Mouse (Mus musculus): ENCODE measurements around the gene Tshz2.
"Not testable (repeated sequence)": the region's sequence is repeated elsewhere in the genome, so short reads cannot be mapped to it uniquely, and the experiment has no call there.

Tshz2 gene

DNA sequence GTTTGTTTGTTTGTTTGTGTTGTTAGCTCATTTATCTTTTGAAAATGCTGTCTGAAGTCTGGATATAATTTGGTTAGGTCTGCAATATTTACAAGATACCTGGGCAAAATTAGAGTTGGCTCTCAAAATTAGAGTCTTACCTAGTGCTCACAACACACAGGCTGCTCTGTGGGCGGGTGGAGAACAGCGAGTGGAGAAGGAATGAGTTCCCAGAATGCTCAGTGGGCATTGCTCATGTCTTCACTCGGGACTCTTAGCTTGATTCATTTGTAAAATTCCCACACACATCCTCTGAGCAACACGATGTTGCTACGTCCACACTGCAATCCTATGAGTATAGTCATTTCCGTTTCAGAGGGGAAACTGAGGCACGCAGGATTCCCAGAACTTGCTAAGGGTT is 180.1 kb downstream of the Tshz2 start:
- no peak for DNase-seq (ENCODE audit: low read depth, low spot score)

DNA sequence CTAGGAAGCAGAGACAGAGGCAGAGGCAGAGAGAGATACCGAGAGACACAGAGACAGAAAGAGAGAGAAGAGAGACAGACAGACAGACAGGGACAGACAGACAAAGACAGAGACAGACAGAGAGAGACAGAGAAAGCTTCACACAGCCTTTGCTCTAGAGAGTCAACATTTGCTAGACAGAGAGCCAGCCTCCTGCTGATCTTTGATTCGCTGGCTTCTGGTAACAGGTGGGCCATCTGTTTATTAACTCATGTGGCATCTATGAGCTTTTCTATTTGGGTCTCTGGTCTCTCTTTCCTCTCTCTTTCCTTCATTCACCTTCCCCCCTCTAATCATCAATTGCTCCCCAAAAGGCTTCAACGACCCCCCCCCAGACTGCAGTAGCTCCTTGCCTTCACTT is 181.5 kb downstream of the Tshz2 start:
- no peak for DNase-seq (ENCODE audit: low read depth, low spot score)

DNA sequence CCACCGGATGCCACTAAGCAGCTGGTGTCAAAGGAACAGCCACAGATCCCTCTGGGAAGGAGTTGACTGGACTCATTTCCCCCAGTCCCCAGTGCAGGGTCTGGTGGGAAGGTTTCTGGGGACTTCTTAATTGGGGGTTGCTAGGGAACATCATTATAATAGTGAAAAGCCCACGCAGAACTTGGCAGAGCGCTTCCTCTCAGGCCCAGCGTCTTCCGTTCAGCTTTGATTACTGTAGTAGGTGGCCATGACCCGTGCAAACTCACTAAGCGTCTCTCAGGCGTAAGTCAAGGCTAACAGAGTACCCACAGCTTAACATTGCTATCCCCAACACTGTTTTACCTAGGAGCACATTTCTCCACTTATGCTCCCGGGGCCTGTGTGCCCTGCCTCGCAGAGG is 181.9 kb downstream of the Tshz2 start:
- DNase-seq (ENCODE audit: low read depth, low spot score) = no peak

DNA sequence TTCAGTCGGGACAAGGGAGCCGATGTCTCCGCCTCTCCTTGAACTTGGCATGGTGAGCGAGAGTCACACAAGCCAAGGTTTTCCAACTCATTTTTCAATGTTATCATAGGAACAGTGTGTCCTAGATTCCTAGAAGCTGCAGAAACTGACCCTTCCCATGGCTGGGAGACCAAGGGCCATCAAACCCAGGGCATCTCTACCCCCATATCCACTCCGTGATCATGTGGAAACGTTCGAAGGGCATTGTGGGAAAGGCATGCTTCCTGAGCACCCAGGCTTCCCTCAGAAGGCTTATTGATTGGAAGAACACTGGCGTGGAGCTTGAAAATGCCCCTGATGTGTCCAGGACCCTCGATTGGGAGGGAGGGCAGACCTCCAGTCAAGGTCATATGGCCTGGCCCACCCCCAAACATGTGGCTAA is 188.2 kb downstream of the Tshz2 start:
- DNase-seq (ENCODE audit: low read depth, low spot score) = no peak

DNA sequence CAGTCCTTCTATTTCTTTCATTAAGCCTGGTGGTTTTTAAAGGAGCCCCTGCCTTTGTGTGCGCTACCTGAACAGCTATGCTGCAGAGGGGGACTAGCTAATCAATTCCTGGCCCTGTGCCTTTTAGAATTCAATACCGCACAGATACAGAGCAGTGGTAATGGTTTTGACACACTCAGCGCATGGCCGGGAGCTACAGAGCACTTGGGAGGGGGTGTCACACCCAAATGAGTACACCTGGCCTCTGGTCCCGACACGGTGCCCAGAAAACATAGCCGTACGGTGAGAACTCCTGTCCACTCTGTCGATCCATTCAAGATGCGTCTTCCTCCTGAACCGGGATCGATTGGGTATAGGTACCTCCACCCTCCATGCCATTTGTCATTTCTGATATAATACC is 193.1 kb downstream of the Tshz2 start:
- DNase-seq (ENCODE audit: low read depth, low spot score) = no peak

DNA sequence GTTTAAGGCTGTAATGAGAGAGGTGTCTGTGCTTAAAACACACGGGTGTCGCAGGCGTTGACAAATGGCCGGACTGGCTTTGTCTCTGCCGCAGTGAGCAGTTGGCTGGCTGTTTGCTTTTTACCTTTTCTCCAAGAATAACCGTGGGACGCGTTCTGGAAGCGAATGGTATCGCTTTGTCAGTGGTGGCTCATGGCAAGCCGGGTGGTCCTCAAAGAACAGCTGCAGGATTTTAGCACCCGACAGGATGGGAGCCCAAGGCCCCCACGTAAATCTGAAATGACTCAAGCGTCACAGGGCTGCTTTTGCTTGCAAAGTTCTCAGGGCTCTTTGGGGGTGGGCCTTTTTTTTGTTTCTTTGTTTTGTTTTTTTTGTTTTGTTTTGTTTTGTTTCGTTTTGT is 193.5 kb downstream of the Tshz2 start:
- DNase-seq (ENCODE audit: low read depth, low spot score) = no peak

DNA sequence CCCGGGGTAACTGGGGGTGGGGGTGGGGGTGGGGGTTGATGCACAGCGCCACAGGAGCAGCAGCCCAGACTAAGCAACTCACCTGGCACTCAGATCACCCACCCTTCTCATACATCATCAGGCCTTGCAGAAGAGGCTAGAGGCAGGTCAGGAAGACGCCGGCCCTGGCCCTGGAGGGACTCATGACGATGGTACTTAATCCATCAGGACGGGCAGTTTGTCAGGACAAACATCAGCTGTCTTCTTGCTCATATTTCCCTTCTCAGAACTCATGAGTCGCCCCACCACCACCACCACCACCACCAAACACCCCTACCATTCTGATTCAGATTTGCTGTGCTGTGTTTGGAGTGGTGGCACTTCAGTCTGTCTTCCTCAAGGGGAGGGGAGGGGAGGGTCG is 194.0 kb downstream of the Tshz2 start:
- no peak for DNase-seq (ENCODE audit: low read depth, low spot score)

DNA sequence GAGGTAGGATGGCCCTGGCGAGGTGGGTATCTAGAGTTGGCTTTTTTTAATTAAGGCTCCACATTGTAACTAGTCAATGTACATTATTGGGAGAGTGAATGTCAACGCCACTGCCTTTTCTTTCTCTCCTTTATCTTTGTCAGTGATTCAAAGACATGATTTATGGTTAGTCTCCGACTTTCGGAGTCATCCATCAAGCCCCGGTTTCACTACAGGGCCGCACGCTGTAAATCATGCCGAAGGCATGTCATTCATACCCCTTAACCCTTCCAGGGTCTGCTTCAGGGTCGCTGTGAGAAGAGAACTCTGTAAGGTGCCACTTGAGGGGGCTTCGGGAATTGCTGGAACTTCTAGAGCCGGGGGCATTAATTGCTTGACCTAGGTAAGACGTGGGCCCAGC is 199.4 kb downstream of the Tshz2 start:
- DNase-seq (ENCODE audit: low read depth, low spot score) = no peak

DNA sequence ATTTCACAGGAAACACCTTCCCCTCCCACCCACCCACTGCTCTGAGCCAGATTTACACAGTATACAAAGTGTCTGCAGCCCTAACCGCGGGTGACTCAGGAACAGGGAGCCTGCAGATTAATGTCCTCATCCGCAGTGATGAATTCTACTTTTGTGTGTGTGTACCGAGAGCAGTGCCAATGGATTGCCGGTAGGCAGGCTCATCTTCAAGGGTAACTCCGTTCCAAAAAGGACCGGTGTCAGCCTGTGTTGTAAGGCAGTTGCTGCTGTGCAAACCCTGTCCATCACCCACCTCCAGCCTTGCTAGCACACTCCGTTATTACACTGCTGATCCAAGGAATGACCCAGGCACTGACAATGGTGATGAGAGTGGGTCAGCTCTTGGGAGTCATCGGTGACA is 200.8 kb downstream of the Tshz2 start:
- no peak for DNase-seq (ENCODE audit: low read depth, low spot score)

DNA sequence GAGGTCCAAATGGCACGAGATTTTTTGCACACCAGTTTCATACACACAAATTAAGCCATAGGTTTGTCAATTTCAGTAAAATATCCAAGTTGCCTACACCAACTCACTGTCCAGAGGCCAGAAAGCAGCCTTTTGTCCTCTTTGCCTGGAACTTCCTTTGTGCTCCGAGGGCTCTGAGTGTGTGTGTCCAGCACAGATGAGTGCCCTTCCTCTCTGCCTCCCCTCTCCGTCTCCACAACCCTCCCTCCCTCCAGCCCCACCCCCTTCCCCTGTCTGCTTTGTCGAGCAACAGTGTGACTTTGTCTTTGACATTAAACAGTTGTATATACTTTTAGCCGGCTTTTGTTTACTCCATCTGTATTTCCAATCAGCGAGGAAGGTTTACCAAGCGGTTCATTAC is 201.8 kb downstream of the Tshz2 start:
- no peak for DNase-seq (ENCODE audit: low read depth, low spot score)

DNA sequence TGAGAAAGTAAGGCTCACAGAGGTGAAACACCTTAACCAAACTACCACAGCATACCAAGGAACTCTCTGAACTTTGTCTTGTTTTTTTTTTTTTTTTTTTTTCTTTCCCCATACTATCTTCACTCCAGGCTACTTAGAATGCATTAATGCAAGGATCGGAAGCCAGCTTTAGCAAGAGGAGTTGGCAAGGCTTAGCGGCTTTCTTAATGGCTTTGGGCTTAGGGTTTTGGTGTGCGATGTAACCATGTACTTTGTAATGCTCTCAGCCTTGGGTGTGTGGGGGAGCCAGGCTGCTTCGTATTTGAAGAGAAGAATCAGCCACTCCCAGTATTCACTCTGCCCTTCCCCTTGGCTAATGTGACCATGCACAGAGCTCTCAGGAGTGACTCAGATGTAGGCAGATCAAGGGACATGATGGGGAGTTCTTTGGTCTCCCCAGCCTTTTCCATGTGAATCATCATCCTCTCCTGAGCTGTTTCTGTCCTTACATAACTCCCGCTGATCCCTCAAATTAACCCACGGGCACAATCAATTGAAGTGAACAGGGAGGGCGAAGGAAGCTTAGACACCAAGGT is 204.3 kb downstream of the Tshz2 start:
- no peak for DNase-seq (ENCODE audit: low read depth, low spot score)

DNA sequence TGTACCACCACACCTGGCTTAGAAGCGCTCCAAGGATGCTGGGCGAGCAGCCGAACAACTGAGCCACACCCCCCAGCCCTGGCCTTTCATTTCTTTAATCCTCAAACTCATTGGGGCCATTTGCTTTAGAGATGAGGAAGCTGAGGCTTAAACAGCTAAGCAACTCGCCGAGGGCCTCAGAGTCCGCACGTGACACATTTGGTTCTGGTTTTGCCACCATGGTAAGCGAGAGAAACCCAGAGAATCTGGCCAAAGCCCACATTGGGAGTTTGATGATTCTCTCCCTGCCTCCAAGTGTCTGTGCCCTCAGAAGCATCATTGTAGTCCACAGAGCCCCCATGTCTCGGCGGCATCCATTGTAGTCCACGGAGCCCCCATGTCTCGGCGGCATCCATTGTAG is 205.7 kb downstream of the Tshz2 start:
- no peak for DNase-seq (ENCODE audit: low read depth, low spot score)

DNA sequence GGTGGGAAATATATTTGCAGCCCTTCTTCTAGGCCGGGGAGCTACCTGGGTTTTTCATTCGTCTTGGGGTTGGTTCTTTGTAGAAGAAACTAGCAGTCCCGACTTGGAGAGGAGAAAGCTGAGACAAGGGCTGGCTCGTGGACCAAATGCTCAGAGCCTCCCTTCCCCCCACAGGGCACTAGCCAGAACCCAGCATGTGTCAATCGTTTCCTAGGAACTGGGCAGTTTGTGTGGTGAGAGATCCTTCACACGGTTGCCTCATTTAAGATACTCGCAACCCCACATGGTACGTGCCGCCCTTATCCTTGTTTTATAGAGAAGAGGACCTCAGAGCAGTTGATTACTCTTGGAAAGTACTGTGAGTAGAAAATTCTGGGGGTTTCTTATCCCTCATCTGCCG is 208.6 kb downstream of the Tshz2 start:
- DNase-seq (ENCODE audit: low read depth, low spot score) = no peak

DNA sequence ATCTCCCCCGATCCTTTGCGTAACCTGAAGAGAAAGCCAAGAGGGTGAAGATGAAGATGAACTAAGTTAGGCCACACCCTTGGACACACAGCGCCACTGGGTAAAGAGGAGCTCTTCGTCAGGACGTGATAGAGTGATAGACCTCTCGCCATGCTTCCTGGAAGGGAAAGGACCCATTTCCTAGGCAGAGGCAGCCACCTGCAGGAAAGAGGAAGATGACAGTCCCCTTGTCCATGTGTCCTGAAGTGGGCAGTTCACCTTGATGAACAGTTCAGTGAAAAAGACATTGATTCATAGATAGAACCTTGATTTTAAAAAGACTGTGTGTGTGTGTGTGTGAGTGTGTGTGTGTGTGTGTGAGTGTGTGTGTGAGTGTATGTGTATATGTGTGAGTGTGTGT is 209.7 kb downstream of the Tshz2 start:
- no peak for DNase-seq (ENCODE audit: low read depth, low spot score)

DNA sequence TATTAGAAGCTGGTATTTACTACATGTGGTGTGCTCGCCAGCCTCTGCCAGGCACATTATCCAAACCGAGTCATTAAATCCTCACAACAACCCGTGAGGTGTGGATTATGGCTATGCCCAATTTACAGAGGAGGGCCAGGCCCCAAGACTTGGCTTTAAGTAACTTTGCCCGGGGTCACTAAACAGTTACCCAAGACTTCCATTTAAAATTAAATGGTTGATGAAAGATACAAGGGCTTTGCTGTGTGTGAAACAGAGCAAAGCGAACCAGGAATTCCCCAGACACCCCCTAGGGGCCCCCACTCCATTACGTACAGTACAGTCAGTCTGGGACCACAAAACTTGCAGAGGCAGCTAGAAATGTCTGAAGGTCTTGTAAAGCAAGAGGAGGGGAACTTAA is 210.7 kb downstream of the Tshz2 start:
- DNase-seq (ENCODE audit: low read depth, low spot score) = no peak

DNA sequence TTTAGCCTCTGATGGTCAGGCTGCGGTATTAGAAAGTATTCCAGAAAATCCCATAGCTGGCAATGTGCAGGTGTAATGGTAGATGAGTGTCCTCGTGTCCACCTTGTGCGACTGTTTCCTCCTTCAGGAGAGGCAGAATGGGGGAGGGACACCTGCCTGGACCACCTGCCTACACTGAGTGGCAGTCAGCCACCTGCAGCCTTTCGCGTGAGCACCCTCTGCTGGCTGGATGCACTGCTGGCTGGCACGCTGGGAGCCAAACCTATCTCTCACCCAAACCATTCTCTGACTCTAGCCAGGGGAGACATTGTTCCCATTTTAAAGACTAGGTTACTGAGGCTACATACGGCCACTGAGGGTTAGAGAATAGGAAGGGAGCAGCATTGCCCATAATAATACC is 216.3 kb downstream of the Tshz2 start:
- DNase-seq (ENCODE audit: low read depth, low spot score) = no peak

DNA sequence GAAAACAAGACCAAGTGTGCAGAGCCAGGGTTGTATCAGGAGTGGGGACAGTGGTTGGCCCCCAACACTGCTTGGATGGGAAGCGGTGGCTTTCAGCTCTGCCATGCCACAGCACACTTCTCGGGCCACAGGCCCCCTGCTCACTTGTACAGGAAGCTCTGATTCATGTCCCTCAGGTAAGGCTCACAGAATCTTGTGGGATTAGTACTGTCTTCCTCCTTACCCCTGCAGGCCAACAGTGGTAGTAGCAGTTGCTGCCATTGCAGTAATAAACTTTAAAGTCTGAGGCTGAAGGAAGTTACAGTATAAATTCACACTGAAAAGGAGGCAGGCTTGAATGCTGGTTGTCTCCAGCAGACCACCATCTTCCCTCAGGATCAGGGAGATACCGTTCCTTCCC is 216.7 kb downstream of the Tshz2 start:
- DNase-seq (ENCODE audit: low read depth, low spot score) = no peak

DNA sequence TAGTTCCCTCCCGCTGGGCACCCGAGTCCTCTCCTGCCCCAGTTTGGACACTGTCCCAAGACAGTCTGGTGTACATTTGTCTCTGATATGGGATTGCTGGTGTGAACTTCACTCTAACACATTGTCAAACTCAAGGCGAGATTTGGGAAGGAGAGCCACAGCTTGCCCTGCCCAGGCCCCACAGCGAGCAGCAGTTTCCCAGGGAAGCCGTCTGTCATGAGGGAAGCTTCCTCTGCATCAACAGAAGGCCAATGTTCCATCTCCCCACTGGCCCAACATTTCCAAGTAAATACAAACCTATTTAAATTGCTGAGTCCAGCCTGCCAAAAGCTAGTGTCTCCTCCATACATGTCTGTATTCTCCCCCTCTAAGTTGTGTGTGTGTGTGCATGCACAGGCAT is 218.8 kb downstream of the Tshz2 start:
- no peak for DNase-seq (ENCODE audit: low read depth, low spot score)

DNA sequence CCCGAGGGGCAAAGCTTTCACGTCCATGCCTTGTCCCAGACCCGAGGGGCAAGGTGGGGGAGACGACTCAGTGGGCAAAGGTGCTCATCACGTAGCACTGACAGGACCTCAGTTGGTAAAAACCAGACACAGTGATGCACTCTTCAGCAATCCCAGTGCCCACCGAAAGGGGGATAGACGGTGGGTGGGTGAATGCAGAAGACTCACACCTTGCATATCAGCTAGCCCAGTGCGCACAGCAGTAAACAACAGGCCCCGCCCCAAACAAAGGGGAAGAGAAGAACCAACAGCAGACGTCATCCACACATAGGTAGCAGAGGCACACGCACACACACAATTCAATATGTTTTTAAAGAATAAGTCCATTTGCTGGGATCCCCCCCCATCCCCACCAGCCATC is 221.7 kb downstream of the Tshz2 start:
- no peak for DNase-seq (ENCODE audit: low read depth, low spot score)

DNA sequence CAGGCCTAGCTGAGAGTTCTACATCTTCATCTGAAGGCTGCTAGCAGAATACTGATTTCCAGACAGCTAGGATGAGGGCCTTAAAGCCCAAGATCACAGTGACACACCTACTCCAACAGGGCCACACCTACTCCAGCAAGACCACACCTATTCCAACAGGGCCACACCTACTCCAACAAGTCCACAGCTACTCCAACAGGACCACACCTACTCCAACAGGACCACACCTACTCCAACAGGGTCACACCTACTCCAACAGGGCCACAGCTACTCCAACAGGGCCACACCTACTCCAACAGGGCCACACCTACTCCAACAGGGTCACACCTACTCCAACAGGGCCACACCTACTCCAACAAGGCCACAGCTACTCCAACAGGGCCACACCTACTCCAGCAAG is 224.2 kb downstream of the Tshz2 start:
- DNase-seq (ENCODE audit: low read depth, low spot score) = not testable (repeated sequence)

DNA sequence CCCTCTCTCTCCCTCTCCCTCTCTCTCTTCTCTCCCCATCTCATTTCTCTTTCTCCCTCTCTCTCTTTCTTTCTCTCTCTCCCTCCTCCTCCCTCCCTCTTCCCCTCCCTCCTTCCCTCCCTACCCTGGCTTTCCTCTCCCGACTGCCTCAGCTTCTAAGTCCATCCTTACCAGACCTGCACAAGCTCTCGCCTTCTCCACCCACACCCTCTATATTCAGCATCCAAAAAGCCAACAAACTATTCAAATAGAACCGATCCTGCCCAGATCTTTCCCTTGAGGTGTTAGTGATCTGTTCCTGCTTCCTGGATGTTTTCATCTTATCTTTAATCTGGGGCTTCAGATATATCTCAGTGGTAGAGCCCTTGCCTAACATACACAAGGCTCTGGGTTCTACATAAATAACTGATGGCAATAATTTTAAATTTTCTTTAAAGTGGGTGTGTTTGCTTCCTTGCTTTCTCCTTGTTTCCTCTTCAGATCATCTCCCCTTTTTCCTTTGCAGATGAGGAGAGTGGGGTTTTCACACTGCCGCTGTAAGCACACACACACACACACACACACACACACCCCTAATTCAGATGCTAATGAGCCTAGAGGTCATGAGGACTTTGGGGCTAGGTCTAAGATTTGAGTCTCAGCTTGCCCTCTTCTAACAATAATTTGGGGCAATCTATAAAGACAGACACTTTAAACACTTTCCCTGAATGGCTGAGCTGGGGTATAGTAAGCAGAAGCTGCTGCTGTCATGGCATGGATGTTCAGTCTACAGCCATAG is 226.5 kb downstream of the Tshz2 start:
- DNase-seq (ENCODE audit: low read depth, low spot score) = no peak

DNA sequence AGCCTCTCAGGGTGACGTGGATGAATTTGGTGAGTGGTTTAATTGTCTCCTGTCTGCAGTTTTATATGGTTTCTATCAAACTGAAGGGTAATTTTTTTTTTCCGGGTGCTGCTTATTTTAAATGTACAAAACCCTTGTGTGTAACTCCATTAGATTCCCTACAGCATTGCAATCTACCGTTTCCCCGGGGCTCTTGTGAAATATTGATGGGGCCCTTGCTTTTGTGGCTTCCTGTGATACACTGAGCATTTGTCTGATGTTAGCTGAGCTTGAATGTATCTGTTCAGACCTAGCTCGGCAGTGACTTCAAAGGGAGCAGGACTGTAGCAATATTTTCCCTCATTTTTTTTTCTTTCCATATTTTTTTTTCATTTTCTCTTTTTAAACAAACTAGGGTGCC is 228.1 kb downstream of the Tshz2 start:
- no peak for DNase-seq (ENCODE audit: low read depth, low spot score)

DNA sequence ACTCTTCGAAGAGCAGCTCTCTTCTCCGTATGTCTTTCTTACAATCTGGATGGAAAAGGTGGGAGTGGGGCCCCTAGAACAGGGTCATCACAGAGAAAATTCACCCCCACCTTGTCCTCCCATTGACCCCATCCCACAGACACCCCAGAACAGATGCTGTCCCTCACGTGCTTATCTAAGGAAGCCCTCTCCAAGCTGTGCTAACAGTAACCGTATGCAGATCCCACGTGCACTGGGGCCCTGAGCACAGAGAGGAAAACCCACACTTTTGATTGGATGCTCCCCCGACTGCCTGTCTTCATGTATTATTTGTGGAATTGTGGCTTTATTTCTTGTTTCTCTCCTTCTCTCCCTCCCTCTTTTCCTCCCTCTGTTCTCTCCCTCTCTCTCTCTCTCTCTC is 229.9 kb downstream of the Tshz2 start:
- no peak for DNase-seq (ENCODE audit: low read depth, low spot score)

DNA sequence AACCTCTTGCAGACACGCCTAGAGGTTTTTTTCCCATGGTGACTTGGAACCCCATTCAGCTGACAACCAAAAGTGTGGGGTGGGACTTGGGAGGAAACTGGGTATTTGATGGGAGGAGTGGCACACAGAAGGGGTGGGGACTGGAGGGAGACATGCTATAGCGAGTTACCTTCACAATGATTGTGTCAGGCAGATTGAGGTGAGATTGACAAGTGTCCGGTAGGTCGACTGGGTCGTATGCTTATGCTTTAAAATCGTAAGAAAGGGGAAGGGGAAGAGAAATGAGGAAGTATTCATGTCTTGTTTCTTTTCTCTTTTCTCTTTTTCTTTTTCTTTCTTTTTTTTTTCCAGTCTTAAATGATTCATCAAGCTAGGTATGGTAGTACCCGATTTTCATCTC is 236.7 kb downstream of the Tshz2 start:
- DNase-seq (ENCODE audit: low read depth, low spot score) = no peak

All from retina, adult 2 months (tissue).